Comparison of ENCODE assay signal across 8 mouse cellular contexts in the genomic region with DNA sequence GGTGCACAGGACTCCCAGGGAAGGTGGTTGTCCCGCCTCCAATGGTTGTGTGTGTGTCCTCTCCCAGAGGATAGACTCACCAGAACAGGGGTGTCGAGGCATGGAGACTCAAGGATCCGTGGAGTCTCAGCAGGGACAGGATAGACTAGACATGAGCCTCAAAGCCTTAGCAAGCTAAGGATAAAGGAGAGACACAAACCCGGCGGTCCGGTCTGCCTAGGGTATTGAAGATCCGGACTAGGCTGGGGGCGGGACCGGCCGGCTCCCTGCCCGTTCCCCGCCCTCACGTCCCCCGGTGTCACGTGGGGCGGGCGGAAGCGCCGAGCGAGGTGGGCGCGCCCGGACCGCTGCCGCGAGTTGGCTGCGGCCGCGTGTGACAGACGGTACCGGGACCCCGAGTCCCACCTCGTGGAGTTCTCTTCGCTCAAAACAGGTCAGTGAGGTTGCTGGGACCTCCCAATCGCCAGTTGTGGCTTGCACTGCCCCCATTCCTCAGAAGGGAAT. TPM values are rescaled to one million over a fixed set of nuclear protein-coding genes. Genes with fewer than 3 reads are reported as not detected.
DNase-seq lines count a peak whose midpoint lies in the region; ATAC-seq and TF ChIP-seq lines count a peak whose summit lies in the region.

A gene (plus strand): TSS at position 301 of the 504 bp plus-strand sequence.

- peaks cover 67% of the 10 kb centered on the region for H3K4me1 ChIP-seq in E14TG2a.4 (replicated peaks; ENCODE audit: low read depth, low read length)
- peaks cover 59% of the 10 kb centered on the region for H3K4me1 ChIP-seq in forebrain, embryonic 10.5 days
- 0 out of 2 replicates have a peak, but pooled peaks cover 4% of the 10 kb centered on the region for H3K4me1 ChIP-seq in lung, embryonic 14.5 days (ENCODE audit: insufficient read depth)
- peaks cover 20% of the 10 kb centered on the region for H3K4me1 ChIP-seq in neural tube, embryonic 15.5 days

- H3K4me3 ChIP-seq in E14TG2a.4 (replicated peaks; ENCODE audit: low read length): peak within 1 kb of the TSS; percentile 86
- H3K4me3 ChIP-seq in forebrain, embryonic 10.5 days: peak within 1 kb of the TSS; percentile 56
- H3K4me3 ChIP-seq in lung, embryonic 14.5 days (ENCODE audit: low read depth, low read length): peak within 1 kb of the TSS; percentile 65
- H3K4me3 ChIP-seq in neural tube, embryonic 15.5 days (replicated peaks): peak within 1 kb of the TSS; percentile 56

- intact Hi-C loops in heart, postnatal 10 days (cut with DNase I): loop anchor here (5.0 kb wide), 1 partner anchor 36 kb away; no protein-coding TSS in a partner anchor

- ATAC-seq in lung, embryonic 14.5 days (ENCODE audit: insufficient read depth): peak; percentile 84
- ATAC-seq in neural tube, embryonic 15.5 days (ENCODE audit: low FRiP score): peak; percentile 74

- peak within 1 kb of the TSS; percentile 58 for H3K9ac ChIP-seq in lung, embryonic 14.5 days
- H3K9ac ChIP-seq in neural tube, embryonic 15.5 days (replicated peaks): peak within 1 kb of the TSS; percentile 55

- H3K36me3 ChIP-seq in E14TG2a.4 (ENCODE audit: insufficient read depth, low read length): peaks cover 5% of the 10 kb centered on the region
- no peaks in the 10 kb centered on the region for H3K36me3 ChIP-seq in forebrain, embryonic 10.5 days (replicated peaks)
- H3K36me3 ChIP-seq in lung, embryonic 14.5 days (ENCODE audit: insufficient read depth): peaks cover 3% of the 10 kb centered on the region; the same call in 1 of the 2 replicates
- no peaks in the 10 kb centered on the region for H3K36me3 ChIP-seq in neural tube, embryonic 15.5 days

- TF ChIP-seq CTCF in E14TG2a.4 (conservative IDR thresholded peaks at IDR 0.05; ENCODE audit: low read length): no peak
- no peak for TF ChIP-seq CTCF in lung, embryonic 14.5 days (IDR thresholded peaks at IDR 0.05; ENCODE audit: low read depth)

- H3K27ac ChIP-seq in forebrain, embryonic 10.5 days: peak within 1 kb of the TSS; percentile 13
- H3K27ac ChIP-seq in lung, embryonic 14.5 days (ENCODE audit: low read depth): peak within 1 kb of the TSS; percentile 45; the same call in 1 of the 2 replicates
- no peak within 1 kb of the TSS for H3K27ac ChIP-seq in neural tube, embryonic 15.5 days (replicated peaks)

- peaks cover 54% of the 10 kb centered on the region for H3K27me3 ChIP-seq in E14TG2a.4 (ENCODE audit: insufficient read depth, low read length)
- peaks cover 50% of the 10 kb centered on the region for H3K27me3 ChIP-seq in forebrain, embryonic 10.5 days (ENCODE audit: poor library complexity, severe bottlenecking)
- 0 out of 2 replicates have a peak, but pooled peaks cover 5% of the 10 kb centered on the region for H3K27me3 ChIP-seq in lung, embryonic 14.5 days (ENCODE audit: insufficient read depth, low read length)
- H3K27me3 ChIP-seq in neural tube, embryonic 15.5 days (replicated peaks): peaks cover 9% of the 10 kb centered on the region

- no peaks in the 10 kb centered on the region for H3K9me3 ChIP-seq in E14TG2a.4 (ENCODE audit: low read length)
- H3K9me3 ChIP-seq in forebrain, embryonic 10.5 days: no peaks in the 10 kb centered on the region
- no peaks in the 10 kb centered on the region for H3K9me3 ChIP-seq in lung, embryonic 14.5 days (ENCODE audit: low read depth, low read length)
- no peaks in the 10 kb centered on the region for H3K9me3 ChIP-seq in neural tube, embryonic 15.5 days (replicated peaks)

- under 1% methylated on average over 35 of the region's 35 CpGs for WGBS in forebrain, embryonic 10.5 days
- under 1% methylated on average over 35 of the region's 35 CpGs for WGBS in lung, embryonic 14.5 days
- 1% methylated on average over 35 of the region's 35 CpGs for WGBS in neural tube, embryonic 15.5 days

- peak; percentile 76 for DNase-seq in adrenal gland, adult 2 months
- DNase-seq in forebrain, embryonic 10.5 days (ENCODE audit: extremely low spot score, low spot score): peak; percentile 56
- DNase-seq in heart, postnatal 10 days: peak; percentile 65 to 74
- DNase-seq in kidney, postnatal 36 days: peak; percentile 63 to 86
- DNase-seq in lung, embryonic 14.5 days: peak; percentile 84
- DNase-seq in urinary bladder, postnatal 36 days (ENCODE audit: low spot score in 2 of 2): peak; percentile 55 to 70

- peak within 1 kb of the TSS; percentile 99 for H3K4me2 ChIP-seq in lung, embryonic 14.5 days
- peak within 1 kb of the TSS; percentile 98 for H3K4me2 ChIP-seq in neural tube, embryonic 15.5 days

RNA-seq across cellular contexts. Expression of the gene that starts here (rescaled TPM):
- total RNA-seq in adrenal gland, adult 2 months (2021): 10 to 100 TPM; 31.2 to 49.8 TPM
- polyA plus RNA-seq in adrenal gland, adult 2 months (2012; rRNA removed): 58.4 and 60.7 TPM in 2 replicates
- 11.7 and 12.9 TPM in 2 replicates for polyA plus RNA-seq in forebrain, embryonic 10.5 days (2016; fragmentation: Nextera tagmentation; extraction: Ambion mirVana)
- total RNA-seq in heart, postnatal 10 days (2021): 10 to 100 TPM; 49.4 to 50.7 TPM
- 108 and 122 TPM in 2 replicates for polyA plus RNA-seq in lung, embryonic 14.5 days (2014; fragmentation: Nextera tagmentation; extraction: Ambion mirVana)
- 9.7 and 19.9 TPM in 2 replicates for polyA plus RNA-seq in neural tube, embryonic 15.5 days (2015; fragmentation: Nextera tagmentation; extraction: Ambion mirVana)
